Mouse (Mus musculus) lung, adult 2 months (tissue): ENCODE results near the gene Mybpc2. TPM values are rescaled to one million over a fixed set of nuclear protein-coding genes. Genes with fewer than 3 reads are reported as not detected.
A peak's percentile ranks its signal among the peaks of the same experiment; 100 is the strongest.

Source experiments
- DNase-seq: peaks from one replicate; pipeline ENCODE4 v3.0.0; 2022
- H3K4me1 ChIP-seq: fragments of 200-500 bp; 2 replicates; pipeline ENCODE4 v1.6.1; 2011; ENCODE audit warnings: low read length; ENCODE audit not compliant: control insufficient read depth, insufficient read depth
- H3K4me3 ChIP-seq: fragments of 200-500 bp; replicated peaks from 2 replicates; pipeline ENCODE3; 2011; ENCODE audit warnings: low read depth, mild to moderate bottlenecking, control low read depth, low read length; ENCODE audit errors: extremely low read depth
- CTCF ChIP-seq: fragments of 200-500 bp; IDR thresholded peaks from 2 replicates; pipeline ENCODE4 v1.5.1; 2011; ENCODE audit warnings: mild to moderate bottlenecking, low read length, control low read depth; ENCODE audit not compliant: insufficient read depth
- POLR2A ChIP-seq: fragments of 200-500 bp; IDR thresholded peaks from 2 replicates; pipeline ENCODE4 v1.6.1; 2011; ENCODE audit warnings: low read depth, mild to moderate bottlenecking, control low read depth, low read length, borderline replicate concordance; ENCODE audit errors: extremely low read depth
- WGBS: fragments of 180-500 bp; shearing (Covaris S2); methylation state at CpG from one replicate; pipeline ENCODE4 v1.1.7; 2018; 5-methylcytosine and 5-hydroxymethylcytosine counted together
- polyA plus RNA-seq: library from polyadenylated mRNA; depleted of rRNA; stranded (reverse); fragments of >200 nt; gene quantifications from 2 replicates; pipeline ENCODE4 v1.2.3, GENCODE M21; 2012

The Mybpc2 gene
- polyA plus RNA-seq, 1 experiment: 10.5 TPM

- no peaks in the 10 kb centered on the region for H3K4me1 ChIP-seq
- no peak overlapping the region for H3K4me3 ChIP-seq
- WGBS: 50% methylated on average over 18 of the region's 18 CpGs
- DNase-seq: peak; percentile 70
- TF ChIP-seq CTCF (peak; percentile 88), POLR2A (no peak)
Measured at GRCm38 (mm10) chr7:44560435-44561400, 36.3 kb upstream of the Mybpc2 start.

- TF ChIP-seq POLR2A (no peak), CTCF (no peak)
- DNase-seq: no peak
- WGBS: 64% methylated on average over 2 of the region's 2 CpGs
- no peak overlapping the region for H3K4me3 ChIP-seq
- H3K4me1 ChIP-seq: no peaks in the 10 kb centered on the region; the same call in 1 of the 2 replicates
Measured at GRCm38 (mm10) chr7:44557629-44558028, 33.2 kb upstream of the Mybpc2 start.

GRCm38 (mm10) chr7:44553826-44554225 lies 29.4 kb upstream of the Mybpc2 start, which contains the start of gene Nr1h2:
TSS of gene Nr1h2 (minus strand) at chr7:44553951.
- WGBS: under 1% methylated on average over 22 of the region's 22 CpGs
- Histone ChIP-seq H3K4me1 (no peaks in the 10 kb centered on the region; the same call in 1 of the 2 replicates), H3K4me3 (peak within 1 kb of the TSS; percentile 93)
- peak; percentile 86; the same call in 1 of the 2 replicates for TF ChIP-seq POLR2A
- no peak for TF ChIP-seq CTCF
- peak; percentile 96 for DNase-seq

GRCm38 (mm10) chr7:44553196-44553764 lies 28.8 kb upstream of the Mybpc2 start:
- 1% methylated on average over 31 of the region's 32 CpGs for WGBS
- TF ChIP-seq CTCF: no peak
- TF ChIP-seq POLR2A: no peak
- Histone ChIP-seq H3K4me1 (no peaks in the 10 kb centered on the region; the same call in 1 of the 2 replicates), H3K4me3 (peak overlapping the region; percentile 93)
- DNase-seq: peak; percentile 72

- 87% methylated on average over 31 of the region's 31 CpGs for WGBS
- H3K4me1 ChIP-seq: no peaks in the 10 kb centered on the region; the same call in 1 of the 2 replicates
- DNase-seq: no peak
- TF ChIP-seq CTCF (no peak), POLR2A (no peak)
- H3K4me3 ChIP-seq: no peak overlapping the region
Measured at GRCm38 (mm10) chr7:44552141-44552908, 27.9 kb upstream of the Mybpc2 start.

GRCm38 (mm10) chr7:44551731-44552130 lies 27.3 kb upstream of the Mybpc2 start:
- DNase-seq: no peak
- TF ChIP-seq CTCF (no peak), POLR2A (no peak)
- H3K4me3 ChIP-seq: no peak overlapping the region
- H3K4me1 ChIP-seq: no peaks in the 10 kb centered on the region; the same call in 1 of the 2 replicates
- WGBS: 85% methylated on average over 22 of the region's 22 CpGs

GRCm38 (mm10) chr7:44551301-44551700 lies 26.8 kb upstream of the Mybpc2 start:
- TF ChIP-seq CTCF (no peak), POLR2A (no peak)
- no peak for DNase-seq
- no peak overlapping the region for H3K4me3 ChIP-seq
- WGBS: 93% methylated on average over 21 of the region's 21 CpGs
- H3K4me1 ChIP-seq: no peaks in the 10 kb centered on the region; the same call in 1 of the 2 replicates

- H3K4me3 ChIP-seq: no peak overlapping the region
- no peak for TF ChIP-seq POLR2A
- no peak for TF ChIP-seq CTCF
- no peaks in the 10 kb centered on the region; the same call in 1 of the 2 replicates for H3K4me1 ChIP-seq
- DNase-seq: no peak
- WGBS: 93% methylated on average over 12 of the region's 12 CpGs
Measured at GRCm38 (mm10) chr7:44550409-44550678, 25.9 kb upstream of the Mybpc2 start.

- TF ChIP-seq CTCF (no peak), POLR2A (no peak)
- Histone ChIP-seq H3K4me1 (no peaks in the 10 kb centered on the region; the same call in 1 of the 2 replicates), H3K4me3 (no peak overlapping the region)
- no peak for DNase-seq
- WGBS: 93% methylated on average over 23 of the region's 23 CpGs
Measured at GRCm38 (mm10) chr7:44549621-44550408, 25.4 kb upstream of the Mybpc2 start.
